Comparison of ENCODE assay signal across 9 mouse cellular contexts in the genomic region with DNA sequence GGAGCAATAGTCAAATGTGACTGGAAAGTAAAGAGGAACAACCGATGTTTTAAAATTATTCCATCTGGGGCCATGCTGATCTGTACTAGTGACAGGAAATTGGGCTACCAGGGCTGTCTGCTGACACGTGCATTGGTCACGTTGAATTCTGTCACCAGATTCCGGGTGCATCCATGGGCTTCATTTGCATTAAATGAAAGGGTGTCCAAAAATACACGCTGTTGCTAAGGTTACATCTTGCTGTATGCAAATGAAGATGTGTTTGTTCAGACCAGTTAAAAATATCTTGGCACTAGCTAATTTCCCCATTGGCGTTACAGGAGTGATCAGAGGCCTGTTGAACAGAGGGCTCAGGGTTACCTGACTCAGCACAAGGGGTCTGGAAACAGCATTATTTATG. TPM values are rescaled to one million over a fixed set of nuclear protein-coding genes. Genes with fewer than 3 reads are reported as not detected.
DNase-seq lines count a peak whose midpoint lies in the region; ATAC-seq and TF ChIP-seq lines count a peak whose summit lies in the region.
"Had no signal": no experiment of that assay in that cellular context is flagged by ENCODE, and none has a peak within 500 bp of the region (broad histone marks: within the 10 kb centered on the region; RNA-seq: fewer than 3 reads in every experiment).

No protein-coding gene starts in this region.

- H3K4me3 ChIP-seq in CH12.LX (replicated peaks in 1 of 3; ENCODE audit: low read depth in 2 of 3, low read length in 2 of 3, poor library complexity in 1 of 3) = no peak overlapping the region
- no peak overlapping the region for H3K4me3 ChIP-seq in forebrain, embryonic 15.5 days
- no peak overlapping the region for H3K4me3 ChIP-seq in layer of hippocampus, adult 2 months
- no peak overlapping the region for H3K4me3 ChIP-seq in liver, embryonic 12.5 days

- TF ChIP-seq CTCF in CH12.LX (conservative IDR thresholded peaks at IDR 0.05 in 1 of 2, IDR thresholded peaks at IDR 0.05 in 1 of 2; ENCODE audit: low read depth in 2 of 2, low read length in 2 of 2) = no peak
- no peak for TF ChIP-seq CTCF in layer of hippocampus, adult 2 months (conservative IDR thresholded peaks at IDR 0.05)

- no peak for TF ChIP-seq POLR2A in CH12.LX (IDR thresholded peaks at IDR 0.05; ENCODE audit: low read depth, low read length)

- TF ChIP-seq EP300 in CH12.LX (IDR thresholded peaks at IDR 0.05; ENCODE audit: low read length) = peak; percentile 43; the same call in 1 of the 2 replicates

- no peak overlapping the region for H3K9ac ChIP-seq in CH12.LX (ENCODE audit: insufficient read depth, low read depth)
- H3K9ac ChIP-seq in forebrain, embryonic 15.5 days (replicated peaks) = no peak overlapping the region
- H3K9ac ChIP-seq in liver, embryonic 12.5 days = no peak overlapping the region

- DNase-seq in CH12.LX (ENCODE audit: extremely low read depth) = peak; percentile 86
- DNase-seq in layer of hippocampus, adult 2 months (ENCODE audit: low spot score in 2 of 2) = peak; percentile 66 to 79
- DNase-seq in testis, postnatal 14 days (ENCODE audit: low spot score) = no peak
- no peak for DNase-seq in ovary, postnatal 14 days (ENCODE audit: low spot score)
- DNase-seq: adrenal gland, postnatal 25 days; gastrocnemius, postnatal 14 days had no signal

- peak overlapping the region; percentile 37; the same call in 1 of the 2 replicates for H3K4me2 ChIP-seq in CH12.LX (ENCODE audit: insufficient read depth, low read depth, poor library complexity, severe bottlenecking)
- H3K4me2 ChIP-seq in forebrain, embryonic 15.5 days (replicated peaks) = peak overlapping the region; percentile 14; the same call in 1 of the 2 replicates
- H3K4me2 ChIP-seq in liver, embryonic 12.5 days = no peak overlapping the region

- peaks cover 2 to 38% of the 10 kb centered on the region in 2 experiments; a peak in 3 of 4 replicates for H3K4me1 ChIP-seq in CH12.LX (ENCODE audit: control insufficient read depth in 1 of 2, insufficient read depth in 2 of 2)
- H3K4me1 ChIP-seq in forebrain, embryonic 15.5 days = peaks cover 7% of the 10 kb centered on the region
- H3K4me1 ChIP-seq in liver, embryonic 12.5 days = no peaks in the 10 kb centered on the region

- no peak overlapping the region for H3K27ac ChIP-seq in CH12.LX (ENCODE audit: insufficient read depth, low read depth)
- peak overlapping the region; percentile 50 for H3K27ac ChIP-seq in forebrain, embryonic 15.5 days (replicated peaks)
- peak overlapping the region; percentile 83 for H3K27ac ChIP-seq in layer of hippocampus, adult 2 months
- no peak overlapping the region for H3K27ac ChIP-seq in liver, embryonic 12.5 days

- H3K9me3 ChIP-seq in CH12.LX (replicated peaks; ENCODE audit: low read length) = no peaks in the 10 kb centered on the region
- H3K9me3 ChIP-seq in forebrain, embryonic 15.5 days = no peaks in the 10 kb centered on the region
- H3K9me3 ChIP-seq in liver, embryonic 12.5 days (replicated peaks) = no peaks in the 10 kb centered on the region

- peak; percentile 80 for ATAC-seq in forebrain, embryonic 15.5 days (replicated peaks)
- peak; percentile 60 for ATAC-seq in monocyte, adult 5-6 weeks (replicated peaks; ENCODE audit: insufficient number of reproducible peaks, low FRiP score, low TSS enrichment, poor library complexity, severe bottlenecking)
- no peak for ATAC-seq in liver, embryonic 12.5 days

- no peaks in the 10 kb centered on the region for H3K36me3 ChIP-seq in CH12.LX (replicated peaks in 1 of 2; ENCODE audit: control insufficient read depth in 1 of 2, insufficient read depth in 1 of 2, low read length in 1 of 2)
- H3K36me3 ChIP-seq in forebrain, embryonic 15.5 days = no peaks in the 10 kb centered on the region
- no peaks in the 10 kb centered on the region for H3K36me3 ChIP-seq in liver, embryonic 12.5 days

- H3K79me2 ChIP-seq in CH12.LX (replicated peaks; ENCODE audit: control insufficient read depth, extremely low read depth, insufficient read depth, poor library complexity, severe bottlenecking) = no peaks in the 10 kb centered on the region

- in situ Hi-C loops in CH12.LX (cut with MboI; ENCODE audit: low pct_ligation_motif_present, low pct_unique_long_range_greater_than_20kb, low sequenced_read_pairs) = no loop called here

- no peaks in the 10 kb centered on the region for H3K27me3 ChIP-seq in CH12.LX (replicated peaks)
- H3K27me3 ChIP-seq in forebrain, embryonic 15.5 days = no peaks in the 10 kb centered on the region
- H3K27me3 ChIP-seq in liver, embryonic 12.5 days (replicated peaks) = no peaks in the 10 kb centered on the region

- no peak for TF ChIP-seq RAD21 in CH12.LX (IDR thresholded peaks at IDR 0.05; ENCODE audit: low read depth, low read length)

- dilution Hi-C loops in CH12.LX (cut with MboI; ENCODE audit: extremely low pct_ligation_motif_present, extremely low pct_unique_long_range_greater_than_20kb, low sequenced_read_pairs) = no loop called here

- WGBS in forebrain, embryonic 15.5 days = 33% methylated on average over 6 of the region's 6 CpGs
- WGBS in liver, embryonic 12.5 days (ENCODE audit: insufficient replicate concordance) = 66% methylated on average over 6 of the region's 6 CpGs

TF ChIP-seq in CH12.LX, 34 proteins besides CTCF, POLR2A, EP300 and RAD21:
- TF ChIP-seq RCOR1 (conservative IDR thresholded peaks at IDR 0.05; ENCODE audit: low read depth, low read length) (0 out of 2 replicates have a peak, but pooled peaks have one; percentile 17), TCF12 (IDR thresholded peaks at IDR 0.05; ENCODE audit: low read depth, low read length) (no peak), MAX (IDR thresholded peaks at IDR 0.05; ENCODE audit: low read length) (peak; percentile 64), ETS1 (conservative IDR thresholded peaks at IDR 0.05; ENCODE audit: low read depth, low read length) (peak; percentile 85), NELFE (IDR thresholded peaks at IDR 0.05; ENCODE audit: low read depth, low read length) (no peak), BHLHE40 (IDR thresholded peaks at IDR 0.05; ENCODE audit: low read depth, low read length) (peak; percentile 98), MYC (IDR thresholded peaks at IDR 0.05; ENCODE audit: low read depth, low read length) (peak; percentile 55; the same call in 1 of the 2 replicates), IRF4 (IDR thresholded peaks at IDR 0.05; ENCODE audit: low read depth, low read length) (no peak), UBTF (IDR thresholded peaks at IDR 0.05; ENCODE audit: low read depth, low read length) (no peak), ZKSCAN1 (IDR thresholded peaks at IDR 0.05; ENCODE audit: borderline replicate concordance, low read depth, low read length) (no peak), E2F4 (IDR thresholded peaks at IDR 0.05; ENCODE audit: insufficient replicate concordance, low read depth, low read length) (no peak), MXI1 (IDR thresholded peaks at IDR 0.05; ENCODE audit: low read depth, low read length) (peak; percentile 61), MEF2A (IDR thresholded peaks at IDR 0.05; ENCODE audit: borderline replicate concordance, low read depth, low read length) (peak; percentile 95), HCFC1 (IDR thresholded peaks at IDR 0.05; ENCODE audit: low read depth, low read length) (no peak), MAFK (IDR thresholded peaks at IDR 0.05; ENCODE audit: insufficient replicate concordance, low read length) (peak; percentile 20; the same call in 1 of the 2 replicates), ELF1 (IDR thresholded peaks at IDR 0.05; ENCODE audit: low read depth, low read length) (0 out of 2 replicates have a peak, but pooled peaks have one; percentile 15)

RNA-seq across cellular contexts. Expression of a gene that starts 36.2 kb away (rescaled TPM):
- total RNA-seq in CH12.LX (2012; rRNA removed) (9.4 and 11.4 TPM in 2 replicates), CH12.LX (2014; rRNA removed) (17.7 and 17.9 TPM in 2 replicates)
- polyA plus RNA-seq in CH12.LX (2012; ENCODE audit: insufficient read length, low read depth) = 19.8 and 21.3 TPM in 2 replicates
- polyA plus RNA-seq in forebrain, embryonic 15.5 days (2015; fragmentation: Nextera tagmentation; extraction: Ambion mirVana) = 139 and 154 TPM in 2 replicates
- total RNA-seq in layer of hippocampus, adult 2 months (2021) = 100 to 1,000 TPM; 178 to 186 TPM
- total RNA-seq in monocyte, adult 5-6 weeks (2017) = 246 to 301 TPM (median 285 TPM) in 3 replicates
- polyA plus RNA-seq in liver, embryonic 12.5 days (2016; fragmentation: Nextera tagmentation; extraction: Ambion mirVana) = 3.8 and 4.1 TPM in 2 replicates

Comparison
In these comparisons a context has a peak if more than half of its experiments do, and no peak if none do; other contexts are left out.
1. DNase-seq: peak in CH12.LX (single experiment) and layer of hippocampus, adult 2 months (2 of 2); none in testis, postnatal 14 days (single experiment) and ovary, postnatal 14 days (single experiment).
2. H3K27ac ChIP-seq: peak in forebrain, embryonic 15.5 days (single experiment) and layer of hippocampus, adult 2 months (single experiment); none in CH12.LX (single experiment) and liver, embryonic 12.5 days (single experiment).
3. RNA of a gene that starts 36.2 kb away (total RNA-seq): 246 to 301 TPM in monocyte, adult 5-6 weeks and 178 to 186 TPM in layer of hippocampus, adult 2 months; 9.4 to 17.9 TPM in CH12.LX; every median in the first group is over 4 times any median in the second.